Mouse (Mus musculus): Measurements from ENCODE around the gene Morf4l2.
"Not testable (repeated sequence)": the region's sequence is repeated elsewhere in the genome, so short reads cannot be mapped to it uniquely, and the experiment has no call there.

Morf4l2 gene

DNA sequence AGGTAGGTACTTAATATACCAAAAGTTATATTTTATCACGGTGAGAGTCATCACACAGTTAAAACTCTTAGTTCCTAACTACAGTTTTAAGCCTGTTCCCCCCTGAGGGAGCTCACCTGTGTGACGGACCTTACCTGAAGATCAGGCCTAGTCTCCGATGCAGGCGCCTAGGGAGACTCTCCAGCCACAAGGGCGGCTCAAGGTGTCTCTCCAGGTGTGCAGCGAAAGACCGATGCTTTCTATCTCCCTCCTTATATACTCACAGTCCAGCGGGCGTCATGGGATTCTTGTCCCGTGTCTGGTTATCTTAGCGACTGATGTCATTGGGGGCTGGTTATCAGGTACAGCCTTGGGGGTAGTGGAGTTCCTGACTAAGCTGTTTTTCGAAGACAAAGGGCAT is at the start of gene Morf4l2:
Gene Morf4l2 (minus strand): TSS at position 232 of the 400 bp plus-strand sequence.
- no peak for DNase-seq (ENCODE audit: low spot score in 2 of 2)

GRCm38 (mm10) chrX:136789446-136789845 is 46.0 kb upstream of the Morf4l2 start:
- DNase-seq (ENCODE audit: low spot score in 2 of 2), result no peak

- DNase-seq (ENCODE audit: low spot score in 2 of 2), result no peak
Observed at GRCm38 (mm10) chrX:136780041-136780440, 36.6 kb upstream of the Morf4l2 start, which contains the start of gene Glra4. Glra4 (minus strand) TSS chrX:136780141.

- no peak for DNase-seq (ENCODE audit: low spot score in 2 of 2)
Observed at GRCm38 (mm10) chrX:136779262-136779661, 35.8 kb upstream of the Morf4l2 start.

GRCm38 (mm10) chrX:136778046-136778445 is 34.6 kb upstream of the Morf4l2 start:
- no peak for DNase-seq (ENCODE audit: low spot score in 2 of 2)

GRCm38 (mm10) chrX:136773035-136773434 is 29.5 kb upstream of the Morf4l2 start:
- no peak for DNase-seq (ENCODE audit: low spot score in 2 of 2)

DNA sequence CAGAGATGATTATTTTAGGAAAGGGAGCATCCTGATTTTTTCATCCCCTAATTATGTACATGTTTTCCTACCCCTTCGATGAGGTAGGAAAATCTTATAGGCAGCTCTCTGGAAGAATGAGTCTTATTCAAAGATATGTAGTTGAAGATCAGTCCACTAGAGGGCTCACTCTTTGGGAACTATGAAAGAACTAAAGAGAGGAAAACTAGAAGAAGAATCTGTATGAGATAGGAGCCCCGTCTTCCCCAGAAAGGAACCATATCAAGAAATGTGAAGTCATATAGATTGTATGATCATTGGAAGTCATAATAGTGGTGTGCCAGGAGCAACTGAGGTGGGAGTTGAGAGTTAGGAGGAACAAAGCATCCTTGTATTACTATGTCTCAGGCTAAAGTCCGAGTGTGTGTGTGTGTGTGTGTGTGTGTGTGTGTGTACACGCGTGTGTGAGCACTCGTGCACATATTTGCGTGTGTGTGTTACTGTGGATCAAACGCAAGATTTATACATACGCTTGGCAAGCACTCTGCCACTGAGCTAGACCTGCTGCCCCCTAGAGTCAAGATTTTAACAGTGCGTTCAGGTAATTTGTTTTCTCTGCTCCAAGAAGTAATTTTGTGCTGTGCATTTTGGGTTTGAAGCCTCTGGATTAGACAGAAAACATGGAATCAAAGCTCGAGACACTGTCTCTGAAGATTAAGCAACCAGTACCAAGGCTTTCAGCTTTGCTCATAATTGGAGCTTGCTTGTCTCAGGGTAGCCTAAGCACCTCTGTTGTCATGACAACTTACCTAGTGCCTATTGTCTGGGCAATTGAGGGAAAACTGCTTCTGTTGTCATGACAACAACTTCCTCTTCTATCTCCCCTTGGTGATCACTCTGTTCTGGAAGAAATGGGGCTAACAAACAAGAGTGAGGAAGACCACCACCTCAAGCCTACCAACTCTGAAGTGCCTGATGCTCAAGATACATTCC is 17.9 kb upstream of the Morf4l2 start:
- DNase-seq (ENCODE audit: low spot score in 2 of 2), result no peak

DNA sequence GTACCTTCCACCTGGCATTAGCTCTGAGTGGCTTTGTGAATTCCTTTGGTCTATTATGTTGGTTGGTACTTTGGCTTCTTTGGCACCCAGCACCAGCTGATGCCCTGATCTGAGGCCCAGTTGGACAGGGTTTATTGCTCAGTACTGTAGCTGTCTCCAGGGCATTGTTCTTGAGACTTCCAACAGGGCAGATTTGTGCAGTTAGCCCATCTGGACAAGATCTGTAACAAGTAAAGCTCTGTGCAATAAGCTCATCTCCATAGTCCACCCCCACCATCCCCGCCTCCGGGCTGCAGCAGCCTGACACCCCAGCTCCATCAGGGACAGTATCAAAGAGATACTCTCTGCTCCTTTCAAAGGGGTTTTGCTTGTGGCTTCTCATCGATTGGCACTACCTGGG is 12.0 kb upstream of the Morf4l2 start:
- DNase-seq (ENCODE audit: low spot score in 2 of 2), result peak in 1 of 2 experiments; percentile 24

- DNase-seq (ENCODE audit: low spot score in 2 of 2), result no peak
Observed at GRCm38 (mm10) chrX:136749329-136749728, 5.8 kb upstream of the Morf4l2 start.

DNA sequence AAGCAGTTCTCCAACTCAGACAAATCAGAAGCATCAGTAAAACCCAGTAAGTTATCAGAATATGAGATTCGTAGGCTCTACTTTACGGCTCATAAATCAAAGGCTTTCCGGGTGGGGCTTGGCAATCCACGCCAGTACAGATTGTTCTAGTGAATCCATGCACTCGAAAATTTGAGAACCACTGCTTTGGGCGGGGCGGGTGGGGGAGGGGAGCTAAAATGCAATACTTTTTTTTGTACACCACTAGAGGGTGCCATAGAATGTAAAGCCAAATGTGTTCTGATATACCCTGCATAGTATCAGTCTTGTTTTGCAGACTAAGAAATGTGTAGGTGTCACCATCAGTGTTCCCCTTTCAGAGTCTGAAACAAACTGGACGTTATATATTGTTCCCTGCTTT is 1.2 kb upstream of the Morf4l2 start:
- no peak for DNase-seq (ENCODE audit: low spot score in 2 of 2)

GRCm38 (mm10) chrX:136742661-136743103 is 808 bp downstream of the Morf4l2 start:
- peak in 1 of 2 experiments; percentile 28 for DNase-seq (ENCODE audit: low spot score in 2 of 2)

- DNase-seq (ENCODE audit: low spot score in 2 of 2), result no peak
Observed at GRCm38 (mm10) chrX:136742241-136742640, 1.2 kb downstream of the Morf4l2 start.

DNA sequence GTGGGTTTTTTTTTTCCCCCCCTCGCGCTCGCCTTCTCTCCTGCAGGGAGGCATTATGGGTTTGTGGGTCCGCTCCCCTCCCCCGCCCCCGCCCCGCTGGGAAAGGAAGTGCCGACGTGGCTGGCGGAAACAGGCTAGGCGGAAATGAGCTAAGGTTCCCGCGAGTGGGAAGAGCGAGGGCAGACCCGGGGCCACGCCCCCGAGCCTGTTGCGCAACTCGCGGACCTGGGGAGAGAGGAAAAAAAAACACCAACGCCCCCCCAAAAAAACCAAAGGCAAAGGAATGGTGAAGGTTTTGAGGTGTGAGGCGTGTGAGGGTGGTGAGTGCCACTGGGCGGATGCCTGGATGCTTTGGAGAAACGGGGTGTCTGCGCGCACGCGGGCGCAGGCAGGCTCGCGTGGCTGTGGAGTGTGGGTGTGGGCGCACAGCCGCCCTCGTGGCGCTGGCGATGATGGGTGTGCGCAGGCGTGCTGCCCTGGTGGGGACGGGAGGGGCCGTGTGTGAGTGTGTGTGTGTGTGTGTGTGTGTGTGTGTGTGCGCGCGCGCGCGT is 1.8 kb downstream of the Morf4l2 start:
- DNase-seq (ENCODE audit: low spot score in 2 of 2), result peak; percentile 54 to 59

DNA sequence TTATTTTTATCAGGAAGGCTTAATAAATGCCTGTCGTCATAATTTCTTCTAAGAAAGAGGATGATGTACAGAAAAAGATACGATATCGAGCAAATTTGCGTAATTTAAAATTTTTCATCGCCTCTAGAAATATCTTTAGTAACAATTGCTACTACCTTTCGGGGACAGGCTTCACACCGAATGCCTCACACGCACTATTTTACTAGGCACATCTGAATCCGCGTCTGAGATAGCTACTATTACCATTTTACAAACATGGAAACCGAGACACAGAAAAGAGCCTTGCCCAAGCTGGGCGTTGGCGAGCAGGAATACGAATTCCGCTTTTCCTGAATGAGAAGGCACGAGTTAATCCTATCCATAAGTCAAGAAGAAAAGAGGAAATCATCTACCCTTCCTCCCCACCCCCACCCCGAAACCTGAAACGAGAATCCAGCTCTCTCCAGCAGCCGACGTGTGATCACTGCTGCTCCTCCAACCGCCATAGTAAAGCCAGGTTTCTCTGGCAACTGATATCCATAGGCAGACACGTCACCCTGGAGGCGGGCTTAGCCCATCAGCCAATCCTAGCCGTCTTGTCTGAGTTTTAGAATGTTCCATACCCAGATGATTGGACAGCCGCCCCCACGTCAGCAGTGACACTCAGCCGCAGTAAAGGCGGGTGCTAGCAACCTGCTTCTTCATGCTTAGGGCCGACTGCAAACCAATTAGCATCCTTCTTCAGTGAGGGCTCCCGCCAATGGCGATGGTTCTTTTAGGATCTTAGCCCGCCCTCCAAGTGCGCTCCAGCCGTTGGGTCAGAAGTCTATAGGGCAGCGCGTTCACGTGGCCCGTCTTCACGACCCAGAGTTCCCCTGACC is 2.5 kb downstream of the Morf4l2 start:
- peak; percentile 96 to 98 for DNase-seq (ENCODE audit: low spot score in 2 of 2)

GRCm38 (mm10) chrX:136740087-136740790 is 3.3 kb downstream of the Morf4l2 start:
- no peak for DNase-seq (ENCODE audit: low spot score in 2 of 2)

DNA sequence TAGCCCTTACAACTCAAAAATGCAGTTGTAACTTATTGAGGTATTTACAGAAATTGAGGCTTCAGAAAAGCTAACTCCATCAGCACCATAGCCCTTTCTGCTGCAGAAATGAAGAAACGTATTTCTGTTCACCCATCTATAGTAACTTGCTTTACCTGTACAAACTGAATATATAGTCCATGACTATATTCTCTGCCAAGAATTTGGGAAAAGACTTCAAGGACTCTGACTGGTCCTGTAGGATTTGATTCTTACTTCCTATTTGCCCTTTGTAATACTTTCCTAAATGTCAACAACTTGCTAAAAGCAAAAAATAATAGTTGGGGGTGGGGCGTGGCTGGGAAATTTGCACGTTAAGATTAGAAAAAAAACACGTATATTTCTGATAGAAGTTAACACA is 11.5 kb downstream of the Morf4l2 start:
- DNase-seq (ENCODE audit: low spot score in 2 of 2), result no peak

DNA sequence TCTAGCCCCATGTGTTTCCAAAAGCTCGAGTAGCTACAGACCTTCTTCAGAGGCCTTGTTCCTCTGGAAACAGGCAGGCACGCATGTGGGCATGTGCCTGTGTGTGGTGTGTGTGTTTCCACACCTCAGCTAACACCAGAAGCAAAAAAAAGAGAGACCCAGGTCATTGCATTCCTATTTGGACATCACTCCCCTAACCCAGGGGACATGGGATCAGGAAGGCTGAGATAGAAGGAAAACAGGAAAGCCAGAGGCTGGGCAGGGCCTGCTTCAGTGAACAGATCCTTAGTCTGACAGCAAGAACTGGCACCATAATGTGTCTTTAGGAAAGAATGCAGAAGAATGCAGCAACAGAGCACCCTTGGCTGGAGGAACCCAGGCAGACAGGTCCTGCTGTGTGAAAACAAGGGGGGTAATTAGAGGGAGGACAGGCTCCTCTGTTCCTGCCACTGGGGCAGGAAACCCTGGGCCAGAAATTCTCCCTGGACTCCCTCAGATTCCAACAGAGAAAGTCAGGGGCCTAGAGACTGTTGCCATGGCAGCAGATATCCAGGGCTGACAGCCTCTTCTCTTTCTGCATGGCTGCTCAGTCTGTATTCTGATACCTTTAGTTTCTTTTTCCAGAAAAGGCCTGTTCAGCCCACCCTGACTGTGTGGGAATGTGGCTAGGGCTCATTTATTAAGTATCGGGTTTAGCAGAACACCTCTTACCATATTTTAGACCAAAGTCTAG is 28.6 kb downstream of the Morf4l2 start:
- not testable (repeated sequence) for DNase-seq (ENCODE audit: low spot score in 2 of 2)

DNA sequence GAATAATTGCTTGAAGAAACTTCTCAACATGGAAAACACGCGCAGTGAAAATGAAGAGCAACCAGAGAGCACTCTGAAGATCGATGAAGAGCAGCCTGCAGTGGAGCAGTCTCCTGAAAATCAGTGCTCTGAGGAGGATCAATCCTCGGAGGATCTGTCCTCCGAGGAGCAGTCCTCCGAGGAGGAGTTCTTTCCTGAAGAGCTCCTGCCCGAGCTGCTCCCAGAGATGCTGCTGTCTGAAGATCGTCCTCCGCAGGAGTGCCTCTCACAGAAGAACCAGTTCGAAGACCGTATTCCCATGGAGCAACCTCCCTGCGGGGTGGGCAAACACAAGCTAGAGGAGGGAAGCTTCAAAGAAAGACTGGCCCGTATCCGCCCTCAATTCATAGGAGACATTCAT is 34.7 kb downstream of the Morf4l2 start:
- DNase-seq (ENCODE audit: low spot score in 2 of 2), result no peak

- peak; percentile 9 to 10 for DNase-seq (ENCODE audit: low spot score in 2 of 2)
Observed at GRCm38 (mm10) chrX:136708168-136708681, 35.3 kb downstream of the Morf4l2 start.

DNA sequence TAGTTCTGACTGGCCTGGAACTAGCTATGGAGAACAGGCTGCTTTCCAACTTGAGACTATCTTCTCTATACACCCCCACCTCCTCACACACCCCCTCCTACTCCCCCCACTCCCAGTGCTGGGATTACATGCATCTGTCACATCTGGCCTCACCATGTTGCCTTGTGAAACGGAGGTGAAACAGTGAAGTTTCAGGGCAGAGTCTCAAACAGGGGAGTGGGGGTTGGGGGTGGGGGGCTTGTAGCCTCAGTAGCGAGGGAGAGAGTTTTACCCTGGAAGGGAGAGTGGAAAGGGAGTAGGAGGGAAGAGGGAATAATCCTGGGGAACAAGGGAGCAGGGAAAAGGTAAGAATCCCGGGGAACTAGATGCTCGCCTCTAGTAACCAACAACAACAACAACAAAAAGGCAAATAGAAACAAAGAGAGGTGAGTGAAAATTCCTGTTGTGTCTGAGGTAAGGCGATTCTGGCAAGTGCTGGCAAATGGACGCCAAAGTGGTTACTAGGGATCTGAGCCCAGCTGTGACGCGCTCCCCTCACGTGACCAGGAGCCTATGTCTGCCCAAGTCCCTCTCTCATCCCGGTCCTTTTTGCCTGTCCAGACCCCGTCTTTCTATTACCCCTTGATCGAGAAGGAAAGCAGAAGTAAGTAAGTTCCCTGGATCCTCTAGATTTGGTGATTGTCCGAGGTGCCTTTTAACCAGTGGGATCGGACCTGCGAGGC is 35.9 kb downstream of the Morf4l2 start, which contains the start of gene Tceal1:
Gene Tceal1 (plus strand): TSS at position 537 of the 722 bp plus-strand sequence.
- DNase-seq (ENCODE audit: low spot score in 2 of 2), result peak; percentile 53 to 61

Measured in right cerebral cortex, postnatal 36 days (tissue).